Mouse (Mus musculus): ENCODE data around the gene Mrpl36. TPM values are rescaled to one million over a fixed set of nuclear protein-coding genes. Genes with fewer than 3 reads are reported as not detected.

The Mrpl36 gene
- 47.8 and 54.8 TPM in 2 replicates for polyA plus RNA-seq (2012; rRNA removed)

DNA sequence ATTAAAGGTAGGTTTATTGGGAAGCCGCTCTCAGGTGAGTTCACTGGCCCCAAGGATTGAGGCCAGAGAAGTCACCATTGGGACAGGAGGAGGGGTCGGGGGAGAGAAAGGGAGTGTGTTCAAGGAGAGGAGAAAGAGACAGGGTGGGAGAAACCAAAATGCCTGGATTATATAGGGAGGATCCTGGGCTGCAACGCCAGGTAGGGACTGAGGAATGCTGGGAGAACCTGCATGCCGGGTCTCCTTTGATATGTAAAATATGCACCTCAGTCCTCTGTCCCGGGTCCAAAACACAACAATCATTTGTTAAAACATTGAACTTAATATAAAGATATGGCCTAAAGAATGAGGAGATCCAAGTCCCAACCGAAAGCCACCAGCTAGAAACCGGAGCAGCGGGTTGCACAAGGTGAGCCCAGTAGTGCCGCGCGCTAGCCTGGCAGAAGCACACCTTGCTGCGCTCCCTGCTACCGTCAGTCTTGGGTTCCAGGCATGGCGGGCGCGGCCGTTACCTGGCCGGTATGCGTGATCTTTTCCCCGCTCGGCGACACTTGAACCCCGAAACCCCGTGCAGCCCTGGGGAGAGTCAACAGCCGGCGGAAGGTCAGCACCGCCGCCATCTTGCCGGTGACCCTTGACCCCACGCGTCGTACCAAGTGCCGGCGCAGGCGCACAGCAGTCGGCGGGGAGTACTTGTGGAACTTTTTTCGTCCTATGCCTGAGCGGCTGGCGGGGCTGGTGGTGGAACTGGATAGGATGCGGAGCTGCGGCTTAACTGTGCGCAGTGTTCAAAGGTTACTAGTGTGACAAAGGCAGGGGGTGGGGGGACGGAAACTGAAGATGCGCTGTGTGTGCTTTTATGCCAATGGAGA, at the start of gene Mrpl36, which contains the start of gene Ndufs6:
Gene Mrpl36 (plus strand): TSS at position 687 of the 872 bp plus-strand sequence.
Gene Ndufs6 (minus strand): TSS at position 716 of the 872 bp plus-strand sequence.

Other genes with a start within 250 kb of the Mrpl36 start
- gene Irx4, start 68.0 kb upstream of the Mrpl36 start, polyA plus RNA-seq (2012; rRNA removed), result not detected in 2 replicates
- 173 and 175 TPM in 2 replicates for gene Ndufs6, start within 50 bp of the Mrpl36 start, polyA plus RNA-seq (2012; rRNA removed)
- 54.4 and 63.1 TPM in 2 replicates for gene Lpcat1, start 138.7 kb downstream of the Mrpl36 start, polyA plus RNA-seq (2012; rRNA removed)
- 0.63 and 0.68 TPM in 2 replicates for gene Slc6a3, start 208.2 kb downstream of the Mrpl36 start, polyA plus RNA-seq (2012; rRNA removed)

Data from liver, embryonic 14 days (tissue).